Mouse (Mus musculus) inflammation-experienced regulatory T-cells, adult 6 months (primary cell): ENCODE results near the gene Ubr2. TPM values are rescaled to one million over a fixed set of nuclear protein-coding genes. Genes with fewer than 3 reads are reported as not detected.

Experiments used
- polyA plus RNA-seq, 3 experiments: library from polyadenylated mRNA; unstranded; fragments of 100-300 nt; shearing (Covaris generic); gene quantifications; one replicate each; pipeline ENCODE4 v1.2.1; 2017

The Ubr2 gene
- polyA plus RNA-seq, 3 experiments from 2014 or later: 12.1 to 19.4 (median 13.2) TPM

Other genes starting within 250 kb of the Ubr2 start
- under 1 TPM in 2 of 3 experiments, not detected in 1; 0.44 to 0.47 TPM for gene Ptcra, start 246.8 kb downstream of the Ubr2 start, polyA plus RNA-seq
- gene 2310039H08Rik, start 237.9 kb downstream of the Ubr2 start, polyA plus RNA-seq: 10 to 100 TPM; 16.4 to 17.9 (median 17.3) TPM
- 100 to 1,000 TPM; 120 to 149 (median 139) TPM for gene Rpl7l1, start 227.9 kb downstream of the Ubr2 start, polyA plus RNA-seq
- gene Bicral, start 152.1 kb downstream of the Ubr2 start, polyA plus RNA-seq: 1 to 10 TPM; 7.6 to 9.2 (median 9.1) TPM
- gene Tbcc, start 119.9 kb downstream of the Ubr2 start, polyA plus RNA-seq: 10 to 100 TPM in 1 of 3 experiments, 1 to 10 TPM in 2; 9.6 to 10.5 (median 9.9) TPM
- not detected for gene Prph2, start 100.1 kb downstream of the Ubr2 start, polyA plus RNA-seq